Mouse (Mus musculus) G1E-ER4 (cell line): ENCODE data around the gene Apon. TPM values are rescaled to one million over a fixed set of nuclear protein-coding genes. Genes with fewer than 3 reads are reported as not detected.

Source experiments
- GATA1 ChIP-seq: IDR thresholded peaks from one replicate; pipeline ENCODE4 v1.8.0; 2012; ENCODE audit warnings: low read length, inconsistent platforms
- polyA plus RNA-seq: library from polyadenylated mRNA; stranded (reverse); fragments of >175 nt; gene quantifications from 2 replicates; pipeline ENCODE4 v1.2.3, GENCODE M21; 2012

Gene Apon
- polyA plus RNA-seq, 1 experiment, result 0.04 TPM

DNA sequence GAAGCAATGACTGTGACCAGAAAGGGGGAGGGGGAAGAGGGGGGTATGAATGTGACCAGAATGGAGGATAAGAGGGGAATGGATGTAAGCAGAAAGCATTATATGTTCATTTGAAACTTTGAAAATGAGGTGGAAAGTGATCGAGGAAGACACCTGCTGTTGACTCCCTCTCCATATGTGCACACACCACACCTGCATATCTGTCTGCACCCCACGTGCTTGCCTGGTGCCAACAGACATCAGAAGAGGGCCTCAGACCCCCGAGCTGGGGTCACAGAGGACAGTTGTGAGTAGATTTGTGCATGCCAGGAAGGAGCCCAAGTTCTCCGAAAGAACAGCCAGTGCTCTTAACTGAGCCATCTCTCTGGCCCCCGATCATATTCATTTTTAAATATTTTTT is 6.0 kb downstream of the Apon start:
- TF ChIP-seq GATA1, result no peak

DNA sequence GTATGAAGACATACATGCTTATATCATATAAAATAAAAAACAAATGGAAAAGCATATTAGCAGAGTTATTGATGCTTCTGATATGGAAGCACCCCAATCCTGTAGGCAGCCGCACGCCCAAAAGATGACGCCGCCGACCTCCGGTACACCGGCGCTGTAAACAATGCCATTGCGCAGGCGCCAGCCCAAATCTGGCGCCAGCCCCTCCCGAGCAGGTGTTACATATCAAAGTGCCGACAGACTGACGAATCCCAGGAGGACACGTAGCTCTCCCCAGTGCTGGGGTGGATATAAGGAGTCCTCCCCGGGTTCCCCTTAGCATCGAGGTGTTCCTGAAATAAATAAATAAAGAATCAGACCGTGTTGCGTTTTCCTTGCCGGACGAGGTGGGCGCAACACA is 8.4 kb downstream of the Apon start:
- no peak for TF ChIP-seq GATA1

DNA sequence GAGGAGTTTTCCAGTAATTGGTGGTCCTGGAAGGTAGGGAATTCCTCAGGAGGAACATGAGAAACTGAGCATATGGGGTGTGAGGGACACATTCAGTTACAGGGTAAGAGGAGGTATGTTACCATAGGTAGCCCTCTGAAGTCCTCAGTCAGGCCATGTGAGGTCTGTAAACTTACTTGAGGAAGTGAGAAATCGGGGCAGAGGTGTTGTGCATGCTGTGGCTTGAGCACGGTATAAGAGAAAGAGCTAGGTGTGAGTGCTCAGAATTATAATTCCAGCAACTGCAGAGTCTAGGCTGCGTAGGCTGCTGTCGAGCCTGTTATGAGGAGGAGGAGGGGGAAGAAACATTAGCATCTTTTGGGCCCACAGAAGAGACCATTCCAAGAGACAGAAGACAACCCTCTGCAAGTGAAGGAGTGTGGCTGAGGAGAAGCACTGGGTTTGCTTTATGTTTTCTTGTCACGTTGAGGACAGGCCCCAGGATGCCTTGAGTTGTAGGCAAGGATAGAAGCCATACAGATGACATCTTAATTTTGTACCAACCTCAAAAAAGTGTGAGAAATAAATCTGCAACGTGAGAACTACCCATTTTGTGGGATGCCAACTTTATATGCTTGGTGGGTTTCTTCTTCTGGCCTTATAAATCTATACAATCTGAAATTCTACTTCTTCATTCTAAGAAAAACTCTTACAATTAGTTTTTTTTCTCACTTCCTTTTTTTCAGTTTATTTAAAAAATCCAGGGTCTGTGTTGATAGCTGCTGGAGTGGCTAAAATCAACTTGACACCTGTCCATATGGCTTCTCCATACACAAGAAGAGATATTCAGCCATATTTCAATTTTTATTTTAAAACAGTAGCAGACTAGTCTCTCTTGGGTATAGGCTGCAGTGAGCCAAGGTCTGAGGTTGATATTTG is 9.8 kb downstream of the Apon start:
- no peak for TF ChIP-seq GATA1

DNA sequence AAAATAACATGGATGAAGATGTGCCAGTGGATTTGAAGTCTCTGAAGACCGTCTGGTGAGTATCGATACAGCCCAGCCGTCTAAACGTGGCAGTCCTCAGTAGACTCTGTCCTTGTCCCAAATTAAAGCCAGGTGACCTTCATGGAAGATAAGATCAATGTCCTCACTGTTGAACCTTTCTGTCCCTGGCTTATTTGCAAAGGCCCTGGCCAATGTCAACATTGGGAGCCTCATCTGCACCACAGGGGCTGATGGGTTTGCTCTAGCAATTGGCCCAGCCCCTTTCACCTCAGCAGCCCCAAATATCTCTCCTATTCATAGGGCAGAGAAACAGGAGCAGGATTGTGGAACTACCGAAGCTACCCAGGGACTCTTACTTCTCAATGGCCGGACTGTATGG is 14.5 kb downstream of the Apon start, which contains the start of gene Apof:
Apof (plus strand) TSS at position 301 of the 400 bp plus-strand sequence.
- no peak for TF ChIP-seq GATA1

DNA sequence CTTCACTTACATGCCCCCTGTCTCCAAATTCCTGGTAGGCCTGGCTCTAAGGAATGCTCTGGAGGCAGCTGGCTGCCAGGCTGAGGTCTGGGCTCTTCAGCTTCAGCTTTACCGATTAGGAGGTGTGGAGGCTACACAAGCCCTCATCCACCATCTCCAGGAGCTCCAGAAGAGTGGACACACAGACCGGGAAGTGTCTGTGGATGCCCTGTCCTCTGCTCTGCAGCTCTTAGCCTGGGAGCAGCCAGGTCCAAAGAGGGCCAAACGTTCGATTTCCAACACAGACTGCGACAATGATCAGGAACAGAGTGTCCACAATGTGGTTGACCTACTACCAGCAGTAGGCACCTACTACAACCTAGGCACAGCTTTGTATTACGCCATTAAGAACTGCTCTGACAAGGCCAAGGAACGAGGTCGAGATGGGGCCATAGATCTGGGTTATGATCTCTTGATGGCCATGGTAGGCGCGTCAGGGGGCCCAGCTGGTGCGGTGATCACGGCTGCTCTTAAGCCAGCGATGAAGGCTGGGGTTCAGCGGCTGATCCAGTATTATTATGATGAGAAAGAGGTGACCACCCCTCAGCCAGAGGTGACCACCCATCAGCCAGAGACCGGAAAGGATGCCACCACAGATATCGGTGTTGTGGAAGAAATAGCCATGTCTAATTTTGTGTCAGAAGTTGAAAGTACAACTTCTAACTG is 15.5 kb downstream of the Apon start:
- no peak for TF ChIP-seq GATA1

DNA sequence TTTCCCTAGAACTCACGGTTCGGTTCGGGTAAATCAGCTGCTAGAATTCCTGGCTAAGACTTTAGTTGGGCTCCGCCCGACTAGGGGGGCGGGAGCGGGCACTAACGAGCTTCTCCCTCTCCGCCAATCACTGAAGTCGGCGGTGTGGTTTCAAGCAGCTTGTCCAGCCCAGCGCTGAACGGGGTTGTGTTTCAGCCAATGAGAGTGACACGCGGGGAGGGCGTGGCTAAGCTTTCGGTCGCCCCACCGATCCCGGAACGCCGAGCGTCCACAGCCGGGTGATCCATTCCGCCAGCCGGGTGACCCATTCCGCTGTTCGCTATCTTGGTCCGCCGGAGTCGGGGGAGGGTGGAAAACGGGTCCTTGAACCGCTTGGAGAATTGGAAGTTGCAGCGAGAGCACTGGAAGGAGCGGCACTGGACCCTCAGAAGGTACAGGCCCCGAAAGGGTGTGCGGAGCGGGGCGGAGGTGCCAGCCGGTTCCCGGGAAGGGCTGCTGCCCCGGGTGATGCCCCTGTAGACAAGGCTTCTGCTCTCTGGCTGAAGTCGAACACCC is 16.5 kb downstream of the Apon start, which contains the start of gene Stat2:
Stat2 (plus strand) TSS at position 273 of the 555 bp plus-strand sequence.
- no peak for TF ChIP-seq GATA1

DNA sequence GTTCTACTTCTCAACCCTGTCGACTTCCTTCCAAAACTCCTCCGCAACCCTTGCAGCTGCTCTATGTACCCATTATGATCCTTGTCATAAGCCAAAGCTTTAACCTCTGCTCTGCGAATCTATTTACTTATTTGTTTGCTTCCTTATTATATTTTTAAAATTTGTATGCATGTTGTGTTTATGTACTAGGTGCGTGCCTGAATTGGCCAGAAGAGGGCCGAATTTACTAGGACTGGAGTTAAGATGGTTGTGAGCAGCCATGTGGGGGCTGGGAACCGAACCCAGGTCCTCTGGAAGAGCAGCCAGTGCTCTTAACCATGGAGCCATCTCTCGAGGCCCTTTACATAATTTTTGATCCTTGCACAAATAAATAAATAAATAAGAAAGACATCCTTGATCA is 17.0 kb downstream of the Apon start:
- no peak for TF ChIP-seq GATA1

DNA sequence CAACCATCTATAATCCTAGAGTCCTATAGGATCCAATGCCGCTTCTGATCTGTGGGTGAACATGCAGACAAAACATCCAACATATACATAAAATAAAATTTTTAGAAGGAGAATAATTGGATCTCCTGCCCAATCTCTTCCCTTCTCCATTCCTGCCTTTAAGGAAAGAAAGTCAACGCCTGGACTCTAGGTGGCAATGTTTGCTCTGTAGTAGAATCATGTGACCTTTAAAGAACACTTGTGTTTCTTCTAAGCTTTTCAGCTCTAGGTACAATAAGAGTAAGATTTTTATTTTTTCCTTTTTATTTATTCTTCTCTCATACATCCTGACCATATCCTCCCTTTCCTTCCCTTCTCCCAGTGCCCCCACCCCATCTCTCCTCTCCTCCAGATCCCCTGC is 18.0 kb downstream of the Apon start:
- no peak for TF ChIP-seq GATA1

DNA sequence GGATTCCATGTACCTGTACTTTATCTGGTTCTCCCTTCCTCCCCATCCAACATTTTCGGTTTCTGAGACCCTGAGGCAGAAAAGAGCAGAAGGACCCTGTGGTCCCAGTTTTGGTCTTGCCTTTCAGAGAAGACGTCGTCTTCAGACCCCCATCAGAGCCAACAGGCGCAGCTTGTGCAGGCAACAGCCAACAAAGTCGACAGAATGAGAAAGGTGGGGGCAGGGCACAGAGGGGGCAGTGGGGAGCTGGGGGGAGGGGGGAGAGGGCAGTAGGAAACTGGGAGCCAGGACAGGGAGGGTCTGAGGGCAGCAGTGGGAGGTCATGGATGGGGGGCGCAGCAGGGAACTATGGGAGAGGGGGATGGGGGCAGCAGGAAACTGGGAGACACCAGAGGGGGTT is 24.3 kb downstream of the Apon start:
- no peak for TF ChIP-seq GATA1

DNA sequence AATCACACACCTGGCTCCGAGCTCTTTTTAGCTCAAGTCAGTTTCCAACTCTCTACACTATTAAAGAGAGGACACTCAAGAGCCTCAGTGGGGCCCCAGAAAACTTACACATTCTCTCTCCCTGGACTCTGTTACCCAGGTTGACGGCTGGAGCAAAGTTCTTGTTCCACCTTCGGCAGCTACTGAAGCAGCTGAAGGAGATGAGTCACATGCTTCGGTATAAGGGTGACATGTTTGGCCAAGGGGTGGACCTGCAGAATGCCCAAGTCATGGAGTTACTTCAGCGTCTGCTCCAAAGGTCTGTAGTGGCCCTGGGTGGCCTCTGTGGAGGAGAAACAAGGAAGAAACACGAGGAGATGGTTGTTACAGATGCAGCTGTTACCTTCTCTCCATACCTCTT is 27.0 kb downstream of the Apon start:
- TF ChIP-seq GATA1, result no peak

DNA sequence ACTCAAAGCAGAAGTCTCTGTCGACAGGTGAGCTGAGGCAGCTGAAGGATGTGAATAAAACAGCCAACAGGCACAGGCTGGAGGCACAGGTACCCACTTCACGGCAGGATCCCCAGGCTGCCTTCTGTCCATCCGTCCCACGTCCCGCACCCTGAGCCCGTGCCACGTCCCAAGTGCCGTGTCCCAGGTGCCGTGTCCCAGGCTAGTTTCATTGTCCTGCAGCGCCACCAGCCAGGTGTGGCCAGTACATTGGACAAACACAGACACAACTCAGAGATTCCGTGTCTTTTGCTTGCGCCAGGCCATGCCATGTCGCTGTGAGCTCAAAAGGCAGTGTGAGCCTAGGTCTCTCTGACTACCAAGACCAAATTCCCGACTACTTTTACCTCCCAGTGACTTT is 27.8 kb downstream of the Apon start:
- no peak for TF ChIP-seq GATA1

DNA sequence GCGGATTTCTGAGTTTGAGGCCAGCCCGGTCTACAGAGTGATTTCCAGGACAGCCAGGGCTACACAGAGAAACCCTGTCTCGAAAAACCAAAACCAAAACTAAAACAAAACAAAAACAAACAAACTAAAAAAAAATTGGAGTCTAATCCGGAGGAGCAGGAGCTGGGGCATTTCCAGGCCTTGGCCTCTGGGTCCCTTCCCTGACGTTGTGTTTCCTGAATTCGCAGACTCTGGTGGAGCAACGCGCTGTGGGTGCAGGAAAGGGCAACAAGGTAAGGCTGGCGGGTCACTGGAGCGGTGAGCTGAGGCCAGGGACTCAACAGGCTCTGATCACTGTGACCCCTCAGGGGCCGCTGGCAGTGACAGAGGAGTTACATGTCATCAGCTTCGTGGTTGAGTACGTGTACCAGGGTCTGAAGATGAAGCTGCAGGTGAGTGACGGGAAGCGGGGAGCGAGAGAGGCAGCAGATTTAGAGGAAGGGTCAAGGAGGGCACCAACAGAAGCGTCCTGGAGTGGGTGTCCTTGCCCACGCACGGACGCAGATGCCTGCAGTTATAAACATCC is 29.1 kb downstream of the Apon start:
- TF ChIP-seq GATA1, result no peak

DNA sequence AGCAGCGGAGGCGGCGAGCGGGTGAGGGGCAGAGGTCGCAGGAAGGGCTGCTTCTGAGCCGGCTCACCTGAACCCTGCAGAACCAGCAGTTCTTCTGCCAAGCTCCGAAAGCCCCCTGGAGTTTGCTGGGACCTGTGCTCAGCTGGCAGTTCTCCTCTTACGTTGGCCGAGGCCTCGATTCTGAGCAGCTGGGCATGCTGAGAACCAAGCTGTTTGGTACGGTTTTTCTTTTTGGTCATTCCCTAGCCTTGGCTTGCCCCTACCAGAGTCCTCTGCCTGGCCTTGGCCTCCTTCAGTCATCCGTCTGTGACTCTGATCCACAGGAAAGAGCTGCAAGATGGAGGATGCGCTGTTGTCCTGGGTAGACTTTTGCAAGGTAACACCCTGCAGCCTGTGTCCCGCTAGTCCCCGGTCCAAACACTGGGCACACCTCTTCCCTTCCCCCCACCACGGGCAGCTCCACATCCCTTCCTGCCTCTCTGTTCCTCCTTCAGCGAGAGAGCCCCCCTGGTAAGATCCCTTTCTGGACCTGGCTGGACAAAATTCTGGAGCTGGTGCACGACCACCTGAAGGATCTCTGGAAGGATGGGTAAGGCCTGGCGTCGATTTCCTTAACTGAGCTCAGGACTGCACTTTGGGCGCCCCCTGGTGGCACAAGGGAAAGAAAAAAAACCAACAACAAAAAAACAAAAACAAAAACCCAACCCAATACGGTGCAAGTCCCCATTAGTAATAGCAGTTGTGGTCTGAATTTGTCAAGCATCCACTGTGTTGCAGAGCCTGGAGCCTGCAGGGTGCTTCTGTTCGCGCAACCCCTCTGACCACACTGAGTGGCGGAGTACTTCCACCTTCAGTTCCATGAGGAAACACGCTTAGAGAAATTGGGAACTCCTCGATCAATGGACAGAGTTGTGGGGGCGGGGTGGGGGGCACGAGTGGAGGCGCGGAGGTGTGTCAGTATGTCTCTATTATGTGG is 30.0 kb downstream of the Apon start:
- TF ChIP-seq GATA1, result no peak

DNA sequence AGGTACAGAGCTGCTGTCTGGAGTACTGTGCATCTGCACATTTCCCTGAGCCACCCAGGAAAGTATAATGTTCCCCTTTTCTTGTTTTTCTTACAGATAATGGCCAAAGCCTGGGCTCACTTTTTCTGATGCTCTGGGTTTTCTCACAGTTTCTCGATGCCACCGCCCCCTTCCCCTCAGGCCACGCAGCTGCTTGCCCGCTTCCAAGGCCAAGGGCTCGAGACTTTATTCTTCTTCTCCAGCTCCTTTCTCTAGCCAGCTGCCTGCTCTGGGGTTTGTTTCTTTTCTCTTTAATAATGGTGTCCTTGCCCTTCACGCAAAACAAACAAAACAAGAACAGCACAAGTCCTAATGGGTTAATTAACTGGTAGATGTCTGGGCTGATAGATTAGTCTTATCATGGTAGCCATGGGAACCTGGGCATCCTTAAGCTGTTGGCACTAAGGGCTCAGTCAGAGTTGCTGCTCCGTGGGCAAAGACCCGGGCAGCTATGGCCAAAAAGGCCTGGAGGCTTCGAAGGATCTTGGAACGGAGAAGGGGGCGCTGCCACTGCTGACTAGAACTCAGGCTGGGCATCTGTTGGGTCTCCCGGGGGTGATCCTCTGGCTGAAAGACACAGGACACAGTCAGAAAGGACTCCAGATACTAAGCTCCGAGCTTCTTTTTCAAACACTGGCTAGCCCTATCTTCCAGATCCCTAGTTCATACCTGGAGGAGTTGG is 42.6 kb downstream of the Apon start:
- TF ChIP-seq GATA1, result no peak
